Mouse (Mus musculus) liver, postnatal 0 days (tissue): ENCODE data around the gene Vash1. TPM values are rescaled to one million over a fixed set of nuclear protein-coding genes. Genes with fewer than 3 reads are reported as not detected.

ENCODE experiments used
- ATAC-seq: fragments of 200-750 bp; cut with Nextera tagmentation; 2 replicates; pipeline ENCODE4 v1.8.0; 2017; ENCODE audit warnings: mild to moderate bottlenecking, moderate library complexity
- DNase-seq: peaks from one replicate; pipeline ENCODE4 v3.0.0-alpha.2; 2016
- H3K27ac ChIP-seq: fragments of 300-500 bp; sonication (generic); 2 replicates; pipeline ENCODE4 v1.5.1; 2014; ENCODE audit warnings: antibody characterized with exemption, moderate library complexity, mild to moderate bottlenecking, low read depth
- H3K27me3 ChIP-seq: fragments of 300-500 bp; sonication (generic); 2 replicates; pipeline ENCODE4 v1.6.1; 2014; ENCODE audit warnings: low read length, control low read depth, mixed read lengths; ENCODE audit not compliant: insufficient read depth
- H3K36me3 ChIP-seq: fragments of 300-500 bp; sonication (generic); replicated peaks from 2 replicates; pipeline ENCODE4 v1.6.1; 2014; ENCODE audit warnings: mild to moderate bottlenecking, control low read depth, low read length, moderate library complexity, mixed read lengths; ENCODE audit not compliant: insufficient read depth
- H3K4me1 ChIP-seq: fragments of 300-500 bp; sonication (generic); 2 replicates; pipeline ENCODE4 v1.6.1; 2014; ENCODE audit warnings: antibody characterized with exemption, mild to moderate bottlenecking, control low read depth; ENCODE audit not compliant: insufficient read depth
- H3K4me2 ChIP-seq: fragments of 300-500 bp; sonication (generic); 2 replicates; pipeline ENCODE4 v1.6.1; 2014; ENCODE audit warnings: low read depth, mild to moderate bottlenecking, low read length, moderate library complexity, mixed read lengths
- H3K4me3 ChIP-seq: fragments of 300-500 bp; sonication (generic); 2 replicates; pipeline ENCODE4 v1.5.1; 2014; ENCODE audit warnings: low read depth, low read length
- H3K9ac ChIP-seq: fragments of 300-500 bp; sonication (generic); replicated peaks from 2 replicates; pipeline ENCODE4 v1.6.1; 2014; ENCODE audit warnings: mild to moderate bottlenecking, moderate library complexity
- H3K9me3 ChIP-seq: fragments of 300-500 bp; sonication (generic); 2 replicates; pipeline ENCODE4 v1.6.1; 2016; ENCODE audit warnings: mild to moderate bottlenecking, control low read depth, low read length, mixed read lengths
- CTCF ChIP-seq: sonication (generic); IDR thresholded peaks from 2 replicates; pipeline ENCODE4 v1.5.1; 2016; ENCODE audit warnings: antibody characterized with exemption, low read depth
- EP300 ChIP-seq: IDR thresholded peaks from 2 replicates; pipeline ENCODE4 v1.6.1; 2016; ENCODE audit warnings: antibody characterized with exemption, low read depth, mild to moderate bottlenecking
- WGBS: fragments of 180-500 bp; shearing (Covaris S2); extraction: QIAGEN DNeasy Blood & Tissue Kit; methylation state at CpG from one replicate; pipeline ENCODE4 v1.1.7; 2014; ENCODE audit not compliant: insufficient replicate concordance; 5-methylcytosine and 5-hydroxymethylcytosine counted together
- polyA plus RNA-seq: library from polyadenylated mRNA; unstranded; fragments of >200 nt; fragmentation: Nextera tagmentation; extraction: Ambion mirVana; gene quantifications from 2 replicates; pipeline ENCODE4 v1.2.1, GENCODE M21; 2015

Gene Vash1
- polyA plus RNA-seq, 1 experiment from 2014 or later = 1.4 TPM

GRCm38 (mm10) chr12:86647279-86647678 lies 31.2 kb upstream of the Vash1 start:
- ATAC-seq (no peak), DNase-seq (no peak)
- no peak overlapping the region for H3K9ac ChIP-seq
- TF ChIP-seq EP300 = no peak
- no peak for TF ChIP-seq CTCF
- H3K27me3 ChIP-seq = no peaks in the 10 kb centered on the region
- H3K27ac ChIP-seq = no peak overlapping the region
- no peaks in the 10 kb centered on the region for H3K9me3 ChIP-seq
- H3K4me2 ChIP-seq = no peak overlapping the region
- H3K4me1 ChIP-seq = no peaks in the 10 kb centered on the region
- H3K36me3 ChIP-seq = no peaks in the 10 kb centered on the region
- WGBS = 71% methylated on average over 9 of the region's 9 CpGs
- no peak overlapping the region for H3K4me3 ChIP-seq

GRCm38 (mm10) chr12:86647736-86648135 lies 30.8 kb upstream of the Vash1 start:
- 79% methylated on average over 5 of the region's 5 CpGs for WGBS

GRCm38 (mm10) chr12:86648489-86648888 lies 30.0 kb upstream of the Vash1 start:
- Histone ChIP-seq H3K4me1 (no peaks in the 10 kb centered on the region), H3K27me3 (no peaks in the 10 kb centered on the region), H3K9me3 (no peaks in the 10 kb centered on the region), H3K4me2 (no peak overlapping the region), H3K4me3 (no peak overlapping the region), H3K9ac (no peak overlapping the region), H3K36me3 (no peaks in the 10 kb centered on the region), H3K27ac (no peak overlapping the region)
- TF ChIP-seq CTCF (no peak), EP300 (no peak)
- WGBS = 61% methylated on average over 3 of the region's 3 CpGs
- no peak for ATAC-seq
- DNase-seq = no peak

More at GRCm38 (mm10) chr12:86647736-86648135, 30.8 kb upstream of the Vash1 start:
- no peak overlapping the region for H3K9ac ChIP-seq
- DNase-seq (no peak), ATAC-seq (no peak)
- H3K36me3 ChIP-seq = no peaks in the 10 kb centered on the region
- no peak for TF ChIP-seq EP300
- no peak for TF ChIP-seq CTCF
- H3K4me3 ChIP-seq = no peak overlapping the region
- no peaks in the 10 kb centered on the region for H3K9me3 ChIP-seq
- H3K27ac ChIP-seq = no peak overlapping the region
- no peak overlapping the region for H3K4me2 ChIP-seq
- H3K27me3 ChIP-seq = no peaks in the 10 kb centered on the region
- no peaks in the 10 kb centered on the region for H3K4me1 ChIP-seq

GRCm38 (mm10) chr12:86651301-86651860 lies 27.1 kb upstream of the Vash1 start:
- no peak for DNase-seq
- H3K4me3 ChIP-seq = no peak overlapping the region
- no peaks in the 10 kb centered on the region for H3K27me3 ChIP-seq
- H3K36me3 ChIP-seq = no peaks in the 10 kb centered on the region
- H3K4me2 ChIP-seq = no peak overlapping the region
- no peak for ATAC-seq
- H3K4me1 ChIP-seq = no peaks in the 10 kb centered on the region
- H3K27ac ChIP-seq = no peak overlapping the region
- TF ChIP-seq CTCF = no peak
- no peak for TF ChIP-seq EP300
- H3K9ac ChIP-seq = no peak overlapping the region
- 77% methylated on average over 8 of the region's 8 CpGs for WGBS
- H3K9me3 ChIP-seq = no peaks in the 10 kb centered on the region

GRCm38 (mm10) chr12:86652570-86653041 lies 25.9 kb upstream of the Vash1 start:
- no peak overlapping the region for H3K4me3 ChIP-seq
- H3K27ac ChIP-seq = no peak overlapping the region
- peak; percentile 26 for DNase-seq
- no peak for TF ChIP-seq CTCF
- TF ChIP-seq EP300 = no peak
- no peak for ATAC-seq
- H3K9me3 ChIP-seq = no peaks in the 10 kb centered on the region
- WGBS = 49% methylated on average over 4 of the region's 4 CpGs
- no peaks in the 10 kb centered on the region for H3K27me3 ChIP-seq
- no peak overlapping the region for H3K4me2 ChIP-seq
- no peak overlapping the region for H3K9ac ChIP-seq
- no peaks in the 10 kb centered on the region for H3K4me1 ChIP-seq
- H3K36me3 ChIP-seq = no peaks in the 10 kb centered on the region

GRCm38 (mm10) chr12:86659447-86659968 lies 19.0 kb upstream of the Vash1 start:
- peak overlapping the region; percentile 24; the same call in 1 of the 2 replicates for H3K27ac ChIP-seq
- no peaks in the 10 kb centered on the region for H3K27me3 ChIP-seq
- H3K9me3 ChIP-seq = no peaks in the 10 kb centered on the region
- DNase-seq = no peak
- TF ChIP-seq CTCF (no peak), EP300 (no peak)
- no peak overlapping the region for H3K4me3 ChIP-seq
- ATAC-seq = no peak
- no peak overlapping the region for H3K9ac ChIP-seq
- H3K36me3 ChIP-seq = no peaks in the 10 kb centered on the region
- WGBS = 24% methylated on average over 6 of the region's 6 CpGs
- no peak overlapping the region for H3K4me2 ChIP-seq
- H3K4me1 ChIP-seq = no peaks in the 10 kb centered on the region
